Mouse (Mus musculus) CH12.LX (cell line): ENCODE data around the gene Col4a1. TPM values are rescaled to one million over a fixed set of nuclear protein-coding genes. Genes with fewer than 3 reads are reported as not detected.

Source experiments
- DNase-seq: peaks from one replicate; pipeline ENCODE4 v3.0.0-alpha.2; 2013; ENCODE audit errors: extremely low read depth
- H3K27ac ChIP-seq: 2 replicates; pipeline ENCODE4 v1.5.1; 2012; ENCODE audit warnings: low read depth, mild to moderate bottlenecking, control low read depth, moderate library complexity; ENCODE audit not compliant: insufficient read depth
- H3K27me3 ChIP-seq: replicated peaks from 2 replicates; pipeline ENCODE3; 2012; ENCODE audit warnings: inconsistent platforms
- H3K36me3 ChIP-seq, 2 experiments: replicated peaks in 1 of 2; 2 replicates each; pipeline versions ENCODE3 to v1.6.1; 2012; ENCODE audit warnings: inconsistent platforms in 1 of 2, low read length in 1 of 2, mild to moderate bottlenecking in 1 of 2, mixed read lengths in 1 of 2, moderate library complexity in 1 of 2; ENCODE audit not compliant: control insufficient read depth in 1 of 2, insufficient read depth in 1 of 2
- H3K4me1 ChIP-seq, 2 experiments: 2 replicates each; pipeline ENCODE4 v1.6.1; 2012; ENCODE audit warnings: inconsistent platforms in 1 of 2, moderate library complexity in 1 of 2; ENCODE audit not compliant: insufficient read depth in 2 of 2, control insufficient read depth in 1 of 2
- H3K4me2 ChIP-seq: 2 replicates; pipeline ENCODE4 v1.6.1; 2012; ENCODE audit warnings: low read depth, mild to moderate bottlenecking, control low read depth; ENCODE audit not compliant: poor library complexity, insufficient read depth, severe bottlenecking
- H3K4me3 ChIP-seq, 3 experiments: fragments of 150-350 bp in 1 of 3; sonication (generic) in 1 of 3; replicated peaks in 1 of 3; 2 replicates each; pipeline versions ENCODE3 to v1.5.1; 2011 to 2012; ENCODE audit warnings: low read depth in 2 of 3, low read length in 2 of 3, mild to moderate bottlenecking in 2 of 3, moderate library complexity in 2 of 3, control low read depth in 1 of 3, improper control_type of control experiment in 1 of 3, inconsistent platforms in 1 of 3, mixed read lengths in 1 of 3; ENCODE audit not compliant: poor library complexity in 1 of 3
- H3K79me2 ChIP-seq: replicated peaks from 2 replicates; pipeline ENCODE4 v1.6.1; 2012; ENCODE audit warnings: mild to moderate bottlenecking, moderate library complexity; ENCODE audit not compliant: control insufficient read depth, poor library complexity, insufficient read depth, severe bottlenecking; ENCODE audit errors: extremely low read depth
- H3K9ac ChIP-seq: 2 replicates; pipeline ENCODE4 v1.6.1; 2012; ENCODE audit warnings: low read depth, mild to moderate bottlenecking, control low read depth, moderate library complexity; ENCODE audit not compliant: insufficient read depth
- H3K9me3 ChIP-seq: replicated peaks from 2 replicates; pipeline ENCODE3; 2012; ENCODE audit warnings: low read length, inconsistent platforms, mixed read lengths
- BHLHE40 ChIP-seq: IDR thresholded peaks from 2 replicates; pipeline ENCODE4 v1.6.1; 2011; ENCODE audit warnings: mild to moderate bottlenecking, low read depth, low read length, improper control_type of control experiment
- CHD1 ChIP-seq: IDR thresholded peaks from 2 replicates; pipeline ENCODE4 v1.6.1; 2012; ENCODE audit warnings: low read depth, low read length, improper control_type of control experiment, inconsistent platforms
- CHD2 ChIP-seq: IDR thresholded peaks from 2 replicates; pipeline ENCODE4 v1.6.1; 2011; ENCODE audit warnings: low read length, improper control_type of control experiment
- EP300 ChIP-seq: IDR thresholded peaks from 2 replicates; pipeline ENCODE4 v1.6.1; 2011; ENCODE audit warnings: low read length, improper control_type of control experiment
- GABPA ChIP-seq: IDR thresholded peaks from 2 replicates; pipeline ENCODE4 v1.6.1; 2012; ENCODE audit warnings: low read depth, low read length, improper control_type of control experiment, inconsistent platforms; ENCODE audit not compliant: insufficient replicate concordance
- JUN ChIP-seq: IDR thresholded peaks from 2 replicates; pipeline ENCODE4 v1.6.1; 2011; ENCODE audit warnings: low read depth, mild to moderate bottlenecking, low read length, improper control_type of control experiment, moderate library complexity; ENCODE audit not compliant: insufficient read depth
- JUND ChIP-seq: conservative IDR thresholded peaks from 2 replicates; pipeline ENCODE4 v1.6.1; 2011; ENCODE audit warnings: low read depth, low read length, improper control_type of control experiment
- KAT2A ChIP-seq: IDR thresholded peaks from 2 replicates; pipeline ENCODE4 v1.6.1; 2012; ENCODE audit warnings: low read length, improper control_type of control experiment, inconsistent platforms; ENCODE audit not compliant: insufficient replicate concordance
- MAZ ChIP-seq: IDR thresholded peaks from 2 replicates; pipeline ENCODE4 v1.6.1; 2012; ENCODE audit warnings: low read depth, mild to moderate bottlenecking, inconsistent platforms, low read length, improper control_type of control experiment, moderate library complexity
- MEF2A ChIP-seq: IDR thresholded peaks from 2 replicates; pipeline ENCODE4 v1.6.1; 2014; ENCODE audit warnings: low read depth, mild to moderate bottlenecking, inconsistent platforms, low read length, improper control_type of control experiment, borderline replicate concordance
- MXI1 ChIP-seq: IDR thresholded peaks from 2 replicates; pipeline ENCODE4 v1.6.1; 2011; ENCODE audit warnings: mild to moderate bottlenecking, low read depth, low read length, improper control_type of control experiment
- MYC ChIP-seq: IDR thresholded peaks from 2 replicates; pipeline ENCODE4 v1.6.1; 2011; ENCODE audit warnings: low read depth, mild to moderate bottlenecking, improper control_type of control experiment, low read length
- NELFE ChIP-seq: IDR thresholded peaks from 2 replicates; pipeline ENCODE4 v1.6.1; 2011; ENCODE audit warnings: low read depth, low read length, improper control_type of control experiment
- NRF1 ChIP-seq: IDR thresholded peaks from 2 replicates; pipeline ENCODE4 v1.6.1; 2014; ENCODE audit warnings: low read depth, mild to moderate bottlenecking, inconsistent platforms, low read length, improper control_type of control experiment, moderate library complexity
- PAX5 ChIP-seq: IDR thresholded peaks from 2 replicates; pipeline ENCODE4 v1.6.1; 2012; ENCODE audit warnings: low read length, inconsistent platforms, mixed read lengths
- POLR2AphosphoS2 ChIP-seq: IDR thresholded peaks from 2 replicates; pipeline ENCODE4 v1.6.1; 2011; ENCODE audit warnings: low read depth, low read length, improper control_type of control experiment
- RAD21 ChIP-seq: IDR thresholded peaks from 2 replicates; pipeline ENCODE4 v1.6.1; 2011; ENCODE audit warnings: low read depth, mild to moderate bottlenecking, low read length, improper control_type of control experiment, moderate library complexity
- SIN3A ChIP-seq: IDR thresholded peaks from 2 replicates; pipeline ENCODE4 v1.6.1; 2012; ENCODE audit warnings: low read length, improper control_type of control experiment, inconsistent platforms
- SMC3 ChIP-seq: IDR thresholded peaks from 2 replicates; pipeline ENCODE4 v1.6.1; 2011; ENCODE audit warnings: low read depth, low read length, improper control_type of control experiment
- TBP ChIP-seq: conservative IDR thresholded peaks from 2 replicates; pipeline ENCODE4 v1.6.1; 2011; ENCODE audit warnings: low read depth, low read length, improper control_type of control experiment
- UBTF ChIP-seq: IDR thresholded peaks from 2 replicates; pipeline ENCODE4 v1.6.1; 2012; ENCODE audit warnings: low read depth, mild to moderate bottlenecking, inconsistent platforms, low read length, improper control_type of control experiment, moderate library complexity
- ZC3H11A ChIP-seq: IDR thresholded peaks from 2 replicates; pipeline ENCODE4 v1.6.1; 2012; ENCODE audit warnings: low read depth, mild to moderate bottlenecking, inconsistent platforms, low read length, improper control_type of control experiment
- ZKSCAN1 ChIP-seq: IDR thresholded peaks from 2 replicates; pipeline ENCODE4 v1.6.1; 2012; ENCODE audit warnings: low read depth, inconsistent platforms, low read length, improper control_type of control experiment, borderline replicate concordance
- dilution Hi-C: fragments of 300-500 bp; cut with MboI; formaldehyde crosslinking; loops from 2 replicates; pipeline ENCODE4 v1.14.3; 2020; ENCODE audit warnings: low sequenced_read_pairs; ENCODE audit not compliant: extremely low pct_unique_long_range_greater_than_20kb, extremely low pct_ligation_motif_present
- in situ Hi-C: fragments of 300-500 bp; cut with MboI; formaldehyde crosslinking; loops from 3 replicates; pipeline ENCODE4 v1.14.3; 2019; ENCODE audit warnings: low sequenced_read_pairs, low pct_ligation_motif_present, low pct_unique_long_range_greater_than_20kb, mixed read lengths
- polyA plus RNA-seq: library from polyadenylated mRNA; unstranded; fragments of >175 nt; gene quantifications from 2 replicates; pipeline ENCODE4 v1.2.1, GENCODE M21; 2012; ENCODE audit warnings: low read depth; ENCODE audit not compliant: insufficient read length
- total RNA-seq, 2 experiments: library from RNA; depleted of rRNA; stranded (reverse); fragments of 300-350 nt in 1 of 2; fragments of >200 nt in 1 of 2; gene quantifications; 2 replicates each; pipeline ENCODE4 v1.2.3; 2012 to 2014

The Col4a1 gene
- total and polyA plus RNA-seq, 3 experiments, result 0.04 to 0.27 (median 0.13) TPM

- dilution Hi-C loops (no loop called here), in situ Hi-C loops (no loop called here)
- TF ChIP-seq RAD21 (no peak), EP300 (no peak), JUN (no peak), MEF2A (no peak), GABPA (no peak), NRF1 (no peak), ZC3H11A (no peak), TBP (no peak), NELFE (no peak), UBTF (no peak), MYC (no peak), CHD1 (no peak), BHLHE40 (no peak), SIN3A (no peak), MAZ (no peak), PAX5 (no peak), KAT2A (no peak), CHD2 (no peak), ZKSCAN1 (no peak)
- H3K27ac ChIP-seq, result no peak overlapping the region
- H3K79me2 ChIP-seq, result no peaks in the 10 kb centered on the region
- peaks cover 24% of the 10 kb centered on the region for H3K27me3 ChIP-seq
- H3K36me3 ChIP-seq, result no peaks in the 10 kb centered on the region
- H3K4me2 ChIP-seq, result no peak overlapping the region
- no peak for DNase-seq
- no peak overlapping the region for H3K9ac ChIP-seq
- H3K4me3 ChIP-seq, result no peak overlapping the region
- H3K4me1 ChIP-seq, result peaks cover 10% of the 10 kb centered on the region in 2 experiments; a peak in 3 of 4 replicates
- H3K9me3 ChIP-seq, result peaks cover 3% of the 10 kb centered on the region
These were observed 31.8 kb upstream of the Col4a1 start for GRCm38 (mm10) chr8:11344459-11344858.

DNA sequence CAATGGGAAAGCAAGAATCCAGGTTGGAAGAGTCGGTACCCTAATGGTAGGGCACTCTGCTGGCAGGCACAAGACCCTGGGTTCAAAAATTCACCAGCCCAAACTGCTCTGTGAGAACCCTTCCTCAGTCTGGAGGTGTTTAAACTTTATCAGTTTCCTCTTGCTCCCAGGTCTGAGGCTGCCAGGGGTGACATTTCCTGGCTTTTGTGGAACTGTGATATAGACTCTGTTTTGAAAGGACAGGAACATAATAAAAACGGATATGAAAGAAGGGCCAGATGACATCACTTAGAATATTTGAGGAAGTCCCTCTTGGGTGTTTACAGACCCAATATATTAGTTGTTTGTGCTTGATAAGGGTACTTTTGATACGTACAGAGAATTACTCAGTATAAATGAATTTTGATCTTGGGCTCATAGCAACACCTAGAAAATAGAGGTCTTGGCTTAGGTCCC is 28.5 kb upstream of the Col4a1 start:
- in situ Hi-C loops (no loop called here), dilution Hi-C loops (no loop called here)
- DNase-seq, result no peak
- H3K4me2 ChIP-seq, result no peak overlapping the region
- no peaks in the 10 kb centered on the region for H3K36me3 ChIP-seq
- no peak overlapping the region for H3K9ac ChIP-seq
- TF ChIP-seq MXI1 (no peak), JUND (no peak), SMC3 (no peak), POLR2AphosphoS2 (no peak), EP300 (0 out of 2 replicates have a peak, but pooled peaks have one; percentile 10)
- H3K27me3 ChIP-seq, result peaks cover 18% of the 10 kb centered on the region
- H3K27ac ChIP-seq, result no peak overlapping the region
- H3K79me2 ChIP-seq, result no peaks in the 10 kb centered on the region
- H3K9me3 ChIP-seq, result peaks cover 3% of the 10 kb centered on the region
- H3K4me1 ChIP-seq, result peaks cover 22 to 32% of the 10 kb centered on the region in 2 experiments
- H3K4me3 ChIP-seq, result no peak overlapping the region
